Mouse (Mus musculus) lung, adult 2 months (tissue): ENCODE measurements around the gene Cd320. TPM values are rescaled to one million over a fixed set of nuclear protein-coding genes. Genes with fewer than 3 reads are reported as not detected.
"Not testable (repeated sequence)": the region's sequence is repeated elsewhere in the genome, so short reads cannot be mapped to it uniquely, and the experiment has no call there.

ENCODE experiments used
- DNase-seq: peaks from one replicate; pipeline ENCODE4 v3.0.0; 2022
- H3K4me1 ChIP-seq: fragments of 200-500 bp; 2 replicates; pipeline ENCODE4 v1.6.1; 2011; ENCODE audit warnings: low read length; ENCODE audit not compliant: control insufficient read depth, insufficient read depth
- H3K4me3 ChIP-seq: fragments of 200-500 bp; replicated peaks from 2 replicates; pipeline ENCODE3; 2011; ENCODE audit warnings: low read depth, mild to moderate bottlenecking, control low read depth, low read length; ENCODE audit errors: extremely low read depth
- CTCF ChIP-seq: fragments of 200-500 bp; IDR thresholded peaks from 2 replicates; pipeline ENCODE4 v1.5.1; 2011; ENCODE audit warnings: mild to moderate bottlenecking, low read length, control low read depth; ENCODE audit not compliant: insufficient read depth
- POLR2A ChIP-seq: fragments of 200-500 bp; IDR thresholded peaks from 2 replicates; pipeline ENCODE4 v1.6.1; 2011; ENCODE audit warnings: low read depth, mild to moderate bottlenecking, control low read depth, low read length, borderline replicate concordance; ENCODE audit errors: extremely low read depth
- WGBS: fragments of 180-500 bp; shearing (Covaris S2); methylation state at CpG from one replicate; pipeline ENCODE4 v1.1.7; 2018; 5-methylcytosine and 5-hydroxymethylcytosine counted together
- polyA plus RNA-seq: library from polyadenylated mRNA; depleted of rRNA; stranded (reverse); fragments of >200 nt; gene quantifications from 2 replicates; pipeline ENCODE4 v1.2.3, GENCODE M21; 2012

Gene Cd320
- polyA plus RNA-seq, 1 experiment, result 28.3 TPM

DNA sequence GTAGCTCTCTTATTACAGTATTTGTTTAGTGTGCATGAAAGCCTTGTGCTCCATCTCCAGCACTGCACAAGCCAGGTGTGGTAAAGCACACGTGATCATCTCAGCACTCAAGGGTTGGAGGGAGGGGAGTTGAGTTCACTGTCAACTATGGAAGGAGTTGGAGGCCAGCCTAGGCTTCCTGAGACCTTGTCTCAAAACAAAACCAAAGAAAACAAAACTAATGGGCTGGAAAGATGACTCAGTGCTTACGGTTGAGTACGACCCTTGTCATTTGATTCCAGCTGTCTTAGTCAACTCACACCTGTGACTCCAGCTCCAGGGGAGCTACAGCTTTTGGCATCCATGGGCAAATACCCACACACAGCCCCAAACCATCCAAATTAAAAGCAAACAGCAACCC is 30.4 kb upstream of the Cd320 start:
- DNase-seq, result no peak
- Histone ChIP-seq H3K4me3 (peak overlapping the region; percentile 56), H3K4me1 (peaks cover 27% of the 10 kb centered on the region)
- WGBS, result 12% methylated on average over 3 of the region's 3 CpGs
- peak; percentile 59; the same call in 1 of the 2 replicates for TF ChIP-seq POLR2A
- no peak for TF ChIP-seq CTCF

DNA sequence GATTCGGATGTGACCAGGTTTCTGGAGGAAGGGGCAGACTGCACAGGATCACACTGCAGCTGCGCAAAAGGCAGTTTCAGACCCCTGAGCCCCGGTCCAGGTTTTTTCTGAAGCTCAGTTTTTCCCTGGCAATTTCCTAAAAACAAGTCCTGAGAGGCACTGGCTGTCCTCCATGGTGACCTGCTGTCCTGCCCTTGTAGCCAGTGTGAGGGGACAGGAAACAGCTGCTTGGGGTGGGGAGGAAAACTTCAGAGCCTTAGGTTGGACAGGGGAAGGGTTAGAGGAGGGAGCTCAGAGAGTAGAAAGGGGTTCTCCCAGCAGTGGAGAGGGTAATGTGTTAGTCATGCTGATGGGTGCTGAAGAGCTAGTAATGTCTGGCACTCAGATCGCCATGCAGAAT is 29.9 kb upstream of the Cd320 start:
- Histone ChIP-seq H3K4me3 (peak overlapping the region; percentile 56), H3K4me1 (peaks cover 29% of the 10 kb centered on the region)
- 26% methylated on average over 4 of the region's 4 CpGs for WGBS
- DNase-seq, result peak; percentile 63
- TF ChIP-seq CTCF (no peak), POLR2A (peak; percentile 46; the same call in 1 of the 2 replicates)

DNA sequence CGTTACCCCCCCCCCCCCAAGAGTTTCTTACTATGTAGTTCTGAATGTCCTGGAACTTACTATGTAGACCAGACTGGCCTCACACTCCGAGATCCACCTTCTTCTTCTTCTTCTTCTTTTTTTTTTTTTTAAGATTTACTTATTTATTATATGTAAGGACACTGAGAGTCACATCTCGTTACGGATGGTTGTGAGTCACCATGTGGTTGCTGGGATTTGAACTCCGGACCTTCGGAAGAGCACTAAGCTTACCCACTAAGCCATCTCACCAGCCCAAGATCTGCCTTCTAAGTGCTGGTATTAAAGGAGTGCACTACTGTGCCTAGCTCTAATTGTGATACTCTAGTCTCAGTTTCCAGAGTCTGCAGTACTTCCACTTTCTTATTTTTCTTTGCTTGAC is 27.5 kb upstream of the Cd320 start:
- H3K4me3 ChIP-seq, result no peak overlapping the region
- 79% methylated on average over 6 of the region's 6 CpGs for WGBS
- peaks cover 33% of the 10 kb centered on the region for H3K4me1 ChIP-seq
- DNase-seq, result no peak
- TF ChIP-seq CTCF (no peak), POLR2A (no peak)

DNA sequence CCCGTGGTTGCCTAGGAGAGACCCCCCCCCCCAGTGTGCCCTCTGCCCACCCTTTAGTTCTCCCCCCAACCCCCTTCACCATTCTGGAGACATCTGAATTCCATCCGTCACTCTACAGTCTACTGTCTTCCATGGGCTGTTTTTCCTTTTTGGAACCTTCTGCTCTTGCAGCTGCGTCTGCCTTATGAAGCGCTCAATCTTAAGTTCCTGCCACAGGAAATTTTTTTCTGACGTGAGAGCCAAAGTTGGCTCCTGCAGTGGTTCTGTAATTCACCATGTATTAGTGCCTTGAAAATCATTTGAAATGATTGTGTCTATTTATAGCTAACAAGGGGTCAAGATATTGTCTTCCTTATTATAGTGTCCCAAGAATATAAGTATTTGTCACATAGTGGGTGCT is 26.3 kb upstream of the Cd320 start:
- DNase-seq, result no peak
- peaks cover 33% of the 10 kb centered on the region for H3K4me1 ChIP-seq
- TF ChIP-seq POLR2A, result no peak
- TF ChIP-seq CTCF, result no peak
- peak overlapping the region; percentile 64 for H3K4me3 ChIP-seq
- WGBS, result 24% methylated on average over 5 of the region's 5 CpGs

DNA sequence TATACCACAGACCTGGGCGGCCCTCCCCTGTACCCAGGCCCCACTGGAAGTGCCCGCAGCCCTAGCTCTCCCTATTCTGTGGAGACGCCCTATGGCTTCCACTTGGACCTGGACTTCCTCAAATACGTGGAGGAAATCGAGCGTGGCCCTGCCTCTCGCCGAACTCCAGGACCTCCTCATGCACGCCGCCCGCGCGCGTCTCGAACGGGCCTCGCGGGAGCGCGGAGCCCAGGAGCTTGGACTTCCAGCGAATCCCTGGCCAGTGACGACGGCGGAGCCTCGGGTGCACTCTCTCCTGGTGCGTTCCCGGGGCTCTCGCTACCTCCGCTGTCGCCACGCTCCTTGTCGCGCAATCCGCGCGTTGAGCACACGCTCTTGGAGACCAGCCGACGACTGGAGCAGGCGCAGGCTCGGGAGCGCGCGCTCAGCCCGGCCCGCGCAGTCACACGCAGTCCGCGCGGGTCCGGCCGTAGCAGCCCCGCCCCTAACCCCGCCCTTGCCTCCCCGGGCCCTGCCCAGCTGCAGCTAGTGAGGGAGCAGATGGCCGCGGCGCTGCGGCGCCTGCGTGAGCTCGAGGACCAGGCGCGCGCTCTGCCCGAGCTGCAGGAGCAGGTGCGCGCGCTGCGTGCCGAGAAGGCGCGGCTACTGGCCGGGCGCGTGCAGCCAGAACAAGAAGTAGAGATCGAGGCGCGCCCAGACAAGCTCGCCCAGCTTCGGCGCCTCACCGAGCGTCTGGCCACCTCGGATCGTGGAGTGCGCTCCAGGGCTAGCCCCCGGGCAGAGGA is 25.5 kb upstream of the Cd320 start:
- TF ChIP-seq POLR2A, result peak; percentile 68; the same call in 1 of the 2 replicates
- TF ChIP-seq CTCF, result no peak
- peak overlapping the region; percentile 64 for H3K4me3 ChIP-seq
- under 1% methylated on average over 89 of the region's 89 CpGs for WGBS
- peaks cover 29% of the 10 kb centered on the region for H3K4me1 ChIP-seq
- peak; percentile 86 for DNase-seq

DNA sequence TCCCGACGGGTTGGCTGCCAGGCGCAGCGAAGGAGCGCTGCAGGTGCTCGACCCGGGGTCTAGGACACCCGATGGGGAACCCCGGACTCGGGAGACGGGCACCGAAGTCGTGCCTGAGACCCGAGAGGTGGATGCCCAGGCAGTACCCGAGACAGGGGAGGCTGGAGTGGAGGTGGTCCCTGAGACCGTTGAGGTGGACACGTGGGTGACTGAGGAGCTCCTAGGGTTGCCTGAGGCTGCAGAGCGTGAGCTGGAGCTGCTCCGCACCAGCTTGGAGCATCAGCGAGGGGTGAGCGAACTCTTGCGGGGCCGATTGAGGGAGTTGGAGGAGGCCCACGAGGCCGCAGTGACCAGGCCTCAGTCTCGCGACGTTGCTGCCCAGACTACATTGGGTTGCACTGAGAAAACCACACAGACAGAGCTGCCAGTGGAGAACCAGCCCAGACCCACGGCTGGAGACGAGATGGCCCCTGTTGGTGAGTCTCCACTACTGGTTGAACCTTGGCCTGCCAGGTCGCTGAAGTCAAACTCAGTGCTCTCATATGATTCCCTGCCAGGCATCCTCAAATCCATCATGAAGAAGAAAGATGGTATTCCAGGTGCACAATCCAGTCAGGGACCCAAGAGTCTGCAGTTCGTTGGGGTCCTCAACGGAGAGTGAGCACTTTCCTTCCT is 24.8 kb upstream of the Cd320 start:
- TF ChIP-seq CTCF (no peak), POLR2A (peak; percentile 24; the same call in 1 of the 2 replicates)
- Histone ChIP-seq H3K4me1 (peaks cover 29% of the 10 kb centered on the region), H3K4me3 (peak overlapping the region; percentile 22)
- DNase-seq, result no peak
- WGBS, result 23% methylated on average over 33 of the region's 33 CpGs

DNA sequence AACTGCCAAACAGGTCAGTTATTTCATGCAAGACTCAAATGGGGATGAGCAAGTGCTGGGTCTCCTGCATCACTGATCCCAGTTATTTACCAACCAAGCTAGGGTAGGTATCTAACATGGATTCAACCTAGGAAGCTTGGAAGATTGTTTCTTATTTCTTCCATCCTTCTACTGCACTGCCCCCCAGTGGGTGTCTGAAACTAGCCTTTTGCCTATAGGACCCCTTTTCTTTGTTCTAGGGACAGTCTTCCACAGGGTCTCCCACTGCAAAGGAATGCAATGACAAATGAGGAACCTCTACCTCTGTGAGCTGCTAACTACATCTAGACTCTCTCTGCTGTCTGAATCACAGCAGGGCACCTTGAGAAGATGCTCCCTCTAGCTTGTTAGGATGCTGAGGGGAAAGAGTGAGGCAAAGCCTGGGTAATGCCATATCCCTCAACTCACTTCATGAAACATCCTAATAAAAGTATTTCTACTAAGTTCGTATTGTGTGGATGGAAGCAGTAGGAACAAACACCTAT is 20.4 kb upstream of the Cd320 start:
- no peak for DNase-seq
- no peak for TF ChIP-seq CTCF
- no peak for TF ChIP-seq POLR2A
- WGBS, result 69% methylated on average over 1 of the region's 1 CpGs
- H3K4me1 ChIP-seq, result peaks cover 17% of the 10 kb centered on the region
- H3K4me3 ChIP-seq, result no peak overlapping the region

DNA sequence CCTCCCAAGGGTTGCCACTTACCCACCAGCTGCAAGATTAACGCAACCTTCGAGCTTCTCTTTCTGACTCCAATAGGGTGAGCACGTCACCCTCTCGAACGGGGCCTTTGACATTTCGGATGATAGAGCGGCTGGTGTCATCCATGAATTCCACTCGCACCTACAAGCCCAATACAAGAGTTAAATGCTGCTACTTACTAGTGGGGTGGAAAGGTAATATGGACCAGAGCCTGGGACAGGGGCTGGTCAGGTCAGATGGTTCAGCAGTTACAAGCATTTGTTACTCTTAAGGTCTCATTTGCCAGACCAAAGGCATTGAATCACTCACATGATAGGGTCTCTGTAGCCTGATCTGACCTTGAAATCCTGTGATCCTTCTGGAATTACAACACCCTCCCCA is 19.7 kb upstream of the Cd320 start:
- 51% methylated on average over 8 of the region's 8 CpGs for WGBS
- Histone ChIP-seq H3K4me3 (peak overlapping the region; percentile 52), H3K4me1 (peaks cover 14% of the 10 kb centered on the region)
- DNase-seq, result not testable (repeated sequence)

DNA sequence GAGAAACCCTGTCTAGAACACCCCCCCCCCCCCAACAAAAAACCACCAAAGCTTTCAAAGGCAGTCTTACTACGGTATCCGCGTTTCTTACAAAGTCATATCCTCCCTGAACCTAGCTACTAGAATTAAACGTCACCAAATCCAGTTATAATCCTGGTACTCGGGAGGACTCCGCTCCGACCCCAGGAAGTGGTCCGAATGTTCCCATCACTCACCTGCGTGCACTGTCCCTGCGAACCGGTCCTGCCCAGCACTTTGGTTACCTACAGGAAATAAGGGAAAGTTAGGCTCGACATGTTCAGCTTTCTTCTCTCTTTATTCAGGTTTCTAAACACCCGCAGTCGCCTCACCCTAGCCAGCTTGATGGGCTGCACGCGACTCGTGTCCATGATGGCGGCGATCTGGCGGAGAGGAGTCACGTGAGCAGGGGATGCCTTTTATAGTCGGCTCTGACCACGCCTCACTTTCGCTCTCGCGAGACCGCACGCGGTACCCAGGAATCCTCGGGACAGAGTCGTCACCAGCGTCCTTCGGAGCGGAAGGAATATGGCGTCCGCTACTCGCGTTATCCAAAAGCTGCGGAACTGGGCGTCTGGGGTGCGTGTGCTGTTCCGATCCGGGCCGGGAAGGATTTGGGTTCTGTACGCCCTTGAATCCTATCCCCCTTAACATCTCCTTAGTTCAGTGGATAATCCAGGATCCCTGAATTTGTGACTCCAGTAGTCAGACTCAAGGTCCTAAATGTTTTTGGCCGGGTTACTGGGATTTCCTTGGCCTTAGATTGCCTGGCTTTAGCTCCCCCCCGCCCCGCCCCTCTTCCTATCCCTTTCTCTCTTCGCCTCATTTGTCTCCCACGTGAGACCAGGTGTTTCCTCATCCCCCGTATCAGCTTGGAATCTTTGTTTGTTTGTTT is 18.6 kb upstream of the Cd320 start, which contains the start of the genes Rps28 and Ndufa7:
Gene Rps28, minus strand, starts transcription at position 479 of the 913 bp plus-strand sequence.
Gene Ndufa7, plus strand, starts transcription at position 489 of the 913 bp plus-strand sequence.
- peak; percentile 99 for DNase-seq
- under 1% methylated on average over 51 of the region's 51 CpGs for WGBS
- TF ChIP-seq POLR2A (peak; percentile 97), CTCF (no peak)
- peak within 1 kb of the TSS; percentile 96 for H3K4me3 ChIP-seq
- H3K4me1 ChIP-seq, result peaks cover 15% of the 10 kb centered on the region

DNA sequence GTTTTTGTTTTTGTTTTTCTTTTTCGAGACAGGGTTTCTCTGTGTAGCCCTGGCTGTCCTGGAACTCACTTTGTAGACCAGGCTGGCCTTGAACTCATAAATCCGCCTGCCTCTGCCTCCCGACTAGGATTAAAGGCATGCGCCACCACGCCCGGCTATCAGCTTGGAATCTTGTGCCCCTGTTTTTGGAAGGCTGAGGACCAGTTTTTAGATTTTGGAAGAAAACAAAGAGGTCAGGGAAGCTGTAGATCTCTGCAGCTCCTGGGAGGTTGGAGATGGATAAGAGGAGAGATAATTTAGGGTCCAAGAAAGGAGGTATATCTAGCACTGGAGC is 17.9 kb upstream of the Cd320 start:
- not testable (repeated sequence) for DNase-seq
- Histone ChIP-seq H3K4me1 (peaks cover 15% of the 10 kb centered on the region), H3K4me3 (peak overlapping the region; percentile 95)
- WGBS, result 4% methylated on average over 6 of the region's 6 CpGs
